Mouse (Mus musculus) thymus, postnatal 36 days (tissue): Measurements from ENCODE around the gene Adtrp.

Experiments used
- DNase-seq, 2 experiments: peaks; one replicate each; pipeline ENCODE4 v3.0.0; 2022; ENCODE audit warnings: mixed read lengths in 2 of 2

The Adtrp gene

DNA sequence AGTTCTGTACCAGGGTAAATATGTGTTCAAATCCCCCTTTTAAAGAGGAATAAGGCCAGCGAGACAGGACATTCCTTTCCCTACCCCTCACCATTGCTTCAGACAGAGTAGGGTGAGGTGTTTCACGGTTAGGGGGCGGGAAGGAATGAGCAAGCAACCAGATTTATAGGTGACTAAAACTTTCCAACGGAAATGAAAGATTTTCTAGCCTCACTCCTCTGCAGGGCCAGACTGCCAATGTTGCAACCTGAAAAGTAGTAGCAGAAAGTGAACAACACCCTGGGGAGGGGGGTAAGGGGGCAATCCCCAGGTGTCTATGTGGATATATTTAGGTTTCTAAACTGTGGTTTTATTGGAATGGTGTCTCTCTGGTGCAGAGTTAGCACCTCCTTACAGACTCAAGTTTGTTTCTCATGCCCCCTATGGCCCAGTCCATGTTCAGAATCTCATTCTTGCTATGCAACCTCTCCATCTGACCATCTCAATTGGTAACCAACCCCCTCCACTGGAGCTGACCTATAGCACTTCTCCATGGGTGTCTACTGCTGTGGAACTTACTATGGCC lies 73.6 kb downstream of the Adtrp start:
- DNase-seq = no peak

- DNase-seq = no peak
Measured at GRCm38 (mm10) chr13:41771061-41771460, 76.4 kb downstream of the Adtrp start.

GRCm38 (mm10) chr13:41767941-41768340 lies 79.5 kb downstream of the Adtrp start:
- DNase-seq = no peak

- DNase-seq = no peak
Measured at GRCm38 (mm10) chr13:41761986-41762385, 85.5 kb downstream of the Adtrp start.

DNA sequence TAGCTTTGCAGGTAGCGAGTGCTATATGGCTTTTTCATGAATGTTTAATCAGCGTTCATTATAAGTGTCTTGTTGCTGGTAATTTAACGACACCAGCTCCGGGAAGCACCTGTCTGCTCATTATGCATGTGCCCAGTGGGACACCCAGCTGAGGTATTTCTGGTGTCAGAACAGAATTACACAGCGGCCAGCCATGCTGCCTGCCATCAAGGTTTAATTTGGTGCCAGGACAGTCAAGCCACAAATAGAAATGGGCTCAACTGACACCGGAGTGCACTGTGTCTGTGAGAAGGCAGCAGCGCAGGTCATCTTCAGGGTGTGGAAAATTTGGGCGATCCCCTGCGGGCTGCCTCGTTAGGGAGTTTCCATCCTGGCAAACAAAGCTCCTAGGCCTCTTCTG lies 87.0 kb downstream of the Adtrp start:
- no peak for DNase-seq

GRCm38 (mm10) chr13:41758550-41759465 lies 88.7 kb downstream of the Adtrp start:
- DNase-seq = no peak

DNA sequence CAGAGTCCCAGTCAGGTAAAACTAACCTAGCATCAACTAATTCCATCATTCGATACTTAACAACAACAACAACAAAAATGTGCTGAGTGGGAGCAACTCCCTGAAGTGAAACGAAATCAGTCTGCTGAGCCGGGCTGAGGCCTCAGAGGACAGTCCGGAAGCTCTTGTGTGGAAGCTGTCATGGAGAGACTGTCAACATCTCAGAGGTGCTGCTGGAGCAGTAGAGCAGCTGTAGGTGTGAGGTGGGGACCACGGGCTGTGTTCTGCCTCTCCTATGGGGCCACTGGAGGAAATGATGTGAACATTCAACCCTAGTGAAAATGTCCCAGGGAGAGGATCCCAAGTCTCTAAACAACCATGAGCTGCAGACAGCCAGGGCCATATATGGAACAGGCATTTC lies 94.4 kb downstream of the Adtrp start:
- no peak for DNase-seq

DNA sequence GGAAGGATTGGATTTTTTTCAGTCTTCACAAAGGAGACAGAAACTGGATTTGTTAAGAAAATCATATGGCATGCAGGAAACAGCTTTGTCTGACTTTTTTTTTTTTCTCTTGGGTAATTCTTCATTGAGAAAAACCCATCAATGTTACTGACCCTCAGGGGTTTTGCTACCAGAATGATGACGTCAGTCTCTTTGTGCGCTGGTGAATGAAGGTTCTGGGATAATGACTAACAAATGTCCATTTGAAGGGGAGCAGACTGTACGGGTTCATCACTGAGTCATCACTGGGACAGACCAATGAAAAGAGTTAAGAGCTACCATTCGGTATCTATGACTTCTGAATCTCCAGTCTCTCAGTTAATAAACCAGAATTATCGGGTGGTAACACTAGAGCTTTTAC lies 97.0 kb downstream of the Adtrp start:
- DNase-seq = no peak

DNA sequence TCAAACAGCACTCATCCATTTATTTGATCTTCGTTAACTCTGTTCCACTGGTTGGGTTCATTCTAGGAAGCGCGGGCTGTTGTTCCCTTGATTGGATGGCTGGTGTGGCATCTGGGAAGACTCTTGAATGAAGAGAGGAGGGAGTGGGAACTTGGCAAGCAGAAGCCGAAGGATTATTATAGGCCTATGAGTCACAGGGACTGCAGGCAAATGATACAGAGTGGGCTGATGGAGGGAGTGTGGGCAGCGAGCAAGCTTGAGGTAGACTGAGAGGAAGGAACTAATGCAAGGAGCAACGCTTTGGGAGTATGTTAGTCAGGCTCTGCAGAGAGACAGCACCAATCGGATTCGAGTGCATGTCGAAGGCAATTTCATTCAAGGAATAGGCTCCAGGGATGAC lies 98.6 kb downstream of the Adtrp start:
- DNase-seq = no peak

DNA sequence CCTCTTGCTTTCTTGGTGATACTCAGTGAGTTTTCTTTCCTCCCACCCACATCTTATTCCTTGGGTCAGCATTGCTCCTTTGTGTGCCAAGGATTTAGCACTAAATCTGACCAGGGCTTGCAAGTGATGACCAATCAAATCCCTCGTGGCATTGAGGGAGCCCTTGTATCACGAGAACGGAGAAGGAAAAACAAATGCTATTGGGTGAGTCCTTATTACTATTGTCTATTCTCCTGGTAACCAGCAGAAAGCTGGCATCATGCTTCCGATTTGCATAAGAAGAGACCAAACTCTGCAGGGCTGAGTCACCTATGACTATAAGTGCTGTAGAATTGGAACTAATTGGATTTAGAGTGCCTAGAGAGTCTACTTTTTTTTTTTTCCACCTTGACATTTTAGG lies 99.8 kb downstream of the Adtrp start:
- no peak for DNase-seq

GRCm38 (mm10) chr13:41746971-41747615 lies 100.4 kb downstream of the Adtrp start:
- DNase-seq = no peak

- DNase-seq = no peak
Measured at GRCm38 (mm10) chr13:41740456-41741085, 106.9 kb downstream of the Adtrp start.

GRCm38 (mm10) chr13:41737628-41738309 lies 109.7 kb downstream of the Adtrp start:
- DNase-seq = no peak

GRCm38 (mm10) chr13:41729660-41730059 lies 117.8 kb downstream of the Adtrp start:
- DNase-seq = no peak

- DNase-seq = no peak
Measured at GRCm38 (mm10) chr13:41727803-41728202, 119.7 kb downstream of the Adtrp start.

DNA sequence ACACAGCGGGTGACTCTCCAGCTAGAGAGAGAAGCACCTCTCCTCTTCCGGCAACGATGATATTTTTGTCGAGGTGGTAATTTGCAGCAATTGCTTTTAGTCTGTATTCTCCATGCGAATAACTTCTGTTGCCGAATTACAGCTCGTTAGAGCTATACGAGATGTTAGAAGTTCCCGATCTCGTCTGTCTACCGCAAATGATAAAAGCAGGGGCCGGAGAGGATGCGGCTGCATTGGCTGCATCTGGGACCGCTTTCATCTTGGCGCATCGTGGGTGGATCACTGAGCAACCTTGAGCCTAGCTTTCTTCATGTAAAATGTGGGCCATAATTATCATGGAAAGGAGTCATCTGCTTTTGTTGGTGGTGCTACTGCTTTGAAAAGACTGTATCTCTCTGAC lies 128.2 kb downstream of the Adtrp start:
- DNase-seq = no peak

GRCm38 (mm10) chr13:41718051-41718450 lies 129.4 kb downstream of the Adtrp start:
- no peak for DNase-seq
